Mouse (Mus musculus) R1 (cell line): ENCODE data around the gene Ppp1r14b.

Experiments used
- DNase-seq: peaks from one replicate; pipeline ENCODE4 v3.0.0-alpha.2; 2018; ENCODE audit warnings: low read depth, low spot score

The Ppp1r14b gene

DNA sequence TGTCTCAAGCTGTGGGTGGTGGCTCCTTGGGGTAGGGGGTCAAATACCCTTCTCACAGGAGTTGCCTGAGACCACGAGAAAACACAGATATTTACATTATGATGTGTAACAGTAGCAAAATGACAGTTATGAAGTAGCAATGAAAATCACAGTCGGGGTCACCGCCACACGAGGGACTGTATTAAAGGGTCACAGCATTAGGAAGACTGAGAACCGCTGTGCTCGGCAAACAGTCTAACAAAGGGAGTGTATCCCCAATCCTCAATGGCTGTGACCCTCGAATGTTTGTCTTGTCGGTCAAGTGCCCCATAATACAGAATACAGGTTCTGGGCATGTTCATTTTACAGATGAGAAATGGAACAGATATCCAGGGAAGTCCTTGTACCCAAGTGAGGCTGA lies 19.2 kb downstream of the Ppp1r14b start:
- no peak for DNase-seq

GRCm38 (mm10) chr19:6994489-6994888 lies 19.7 kb downstream of the Ppp1r14b start:
- no peak for DNase-seq

DNA sequence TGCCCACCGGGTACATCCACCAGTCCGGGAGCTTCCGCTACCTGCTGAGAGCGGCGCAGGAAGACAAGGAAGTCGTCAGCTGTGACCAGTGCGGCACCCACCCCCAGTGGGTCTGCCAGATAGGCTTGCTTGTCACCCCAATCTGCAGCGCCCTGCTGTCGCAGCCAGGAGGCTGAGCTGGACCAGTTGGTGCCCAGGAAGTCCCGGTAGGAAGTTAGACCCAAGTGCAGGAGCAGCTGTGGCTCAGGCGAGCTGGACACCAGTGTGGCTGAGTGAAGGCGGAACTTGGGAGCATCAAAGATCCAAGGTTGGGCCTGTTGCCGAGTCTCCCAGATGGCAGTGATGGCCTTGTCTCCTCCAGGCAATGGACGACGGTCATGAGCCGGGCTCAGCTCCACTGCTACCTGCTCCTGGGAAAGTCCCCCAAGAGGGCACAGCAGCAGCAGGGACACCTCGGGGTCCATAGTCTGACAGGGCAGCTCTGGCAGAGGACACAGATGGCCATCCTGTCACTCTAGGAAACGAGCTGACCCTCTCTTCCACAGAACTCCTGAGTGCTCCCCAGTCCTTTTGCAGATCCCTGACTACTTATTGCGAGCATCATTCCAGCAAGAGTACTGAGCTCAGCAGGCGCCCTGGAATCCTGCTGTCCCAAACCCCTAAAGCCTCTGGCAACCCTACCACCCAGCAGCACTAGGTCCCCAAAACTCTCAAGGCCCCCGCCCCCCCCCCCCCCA lies 20.7 kb downstream of the Ppp1r14b start:
- no peak for DNase-seq

DNA sequence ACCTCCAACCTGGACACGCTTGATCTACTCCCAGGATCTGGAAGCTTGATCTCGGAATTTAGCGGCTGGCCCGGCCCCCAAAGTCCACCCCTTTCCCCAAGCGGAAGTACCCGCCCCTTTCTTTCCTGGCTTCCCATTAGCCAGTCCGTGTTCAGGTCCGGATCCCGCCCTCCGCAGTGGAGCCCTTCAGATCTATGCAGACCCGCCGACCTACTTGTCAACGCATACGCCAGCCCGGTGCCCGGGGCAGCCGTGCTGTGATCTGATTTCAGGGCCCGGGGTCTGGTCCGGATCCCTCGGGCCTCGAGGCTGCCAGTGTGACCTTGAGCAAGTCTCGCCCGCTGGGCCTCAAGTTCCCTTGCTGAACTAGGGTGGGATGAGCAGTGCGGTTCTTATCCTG lies 21.2 kb downstream of the Ppp1r14b start, which contains the start of the genes Nudt22 and Trpt1:
Gene Nudt22, minus strand, starts transcription at position 112 of the 400 bp plus-strand sequence.
Gene Trpt1, plus strand, starts transcription at position 126 of the 400 bp plus-strand sequence.
- DNase-seq = peak; percentile 96

DNA sequence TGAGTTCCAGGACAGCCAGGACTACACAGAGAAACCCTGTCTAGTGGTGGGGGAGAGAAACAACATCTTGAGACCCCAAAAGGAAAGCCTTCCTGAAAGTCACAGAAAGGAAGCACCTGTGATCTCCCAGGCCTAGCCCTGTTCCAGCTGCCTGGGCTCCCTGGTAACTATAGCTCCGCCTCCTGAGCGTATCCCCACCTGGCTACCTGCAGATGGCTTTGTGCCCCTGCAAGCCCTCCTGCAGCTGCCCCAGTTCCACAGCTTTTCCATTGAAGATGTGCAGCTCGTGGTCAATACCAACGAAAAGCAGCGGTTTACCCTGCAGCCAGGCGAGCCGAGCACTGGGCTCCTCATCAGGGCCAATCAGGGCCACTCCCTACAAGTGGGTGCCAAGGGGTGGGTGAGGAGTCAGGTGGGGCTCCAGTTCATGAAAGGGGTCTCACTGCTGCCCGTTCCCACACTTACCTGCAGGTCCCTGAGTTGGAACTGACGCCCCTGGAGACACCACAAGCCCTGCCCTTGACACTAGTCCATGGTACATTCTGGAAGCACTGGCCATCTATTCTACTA lies 23.0 kb downstream of the Ppp1r14b start:
- no peak for DNase-seq

DNA sequence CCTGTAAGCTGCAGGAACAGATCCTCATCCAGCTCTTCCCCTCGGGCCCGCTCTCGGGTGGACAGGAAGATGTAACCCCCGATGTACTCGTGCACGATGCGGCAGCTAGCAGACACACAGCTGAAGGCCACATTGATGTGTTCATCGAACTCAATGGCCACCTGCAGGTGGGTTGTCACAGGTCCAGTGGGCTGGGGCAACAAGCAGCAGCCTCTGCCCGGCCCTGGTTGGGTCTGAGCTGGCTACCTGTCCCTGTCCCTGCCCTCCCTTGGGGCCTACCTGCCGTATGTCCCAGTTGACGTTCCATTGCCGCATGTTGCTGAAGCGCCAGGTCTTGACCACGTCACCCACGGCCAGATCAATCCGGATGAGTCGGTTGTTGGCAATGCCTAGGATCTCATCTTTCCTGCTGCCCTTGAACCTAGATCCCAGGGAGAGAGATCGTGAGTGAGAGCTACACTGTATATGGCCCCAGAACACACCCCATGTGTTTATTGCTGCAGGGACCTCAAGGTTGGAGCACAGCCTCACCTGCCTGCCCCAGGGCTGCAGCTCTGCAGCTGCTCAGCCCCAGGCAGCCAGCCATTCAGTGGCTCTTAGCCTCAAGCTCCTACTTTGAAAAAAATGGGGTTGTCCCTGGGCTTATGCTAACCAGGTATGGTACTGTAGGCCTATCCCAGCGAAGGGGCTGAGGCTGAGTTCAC lies 24.7 kb downstream of the Ppp1r14b start:
- peak; percentile 85 for DNase-seq

DNA sequence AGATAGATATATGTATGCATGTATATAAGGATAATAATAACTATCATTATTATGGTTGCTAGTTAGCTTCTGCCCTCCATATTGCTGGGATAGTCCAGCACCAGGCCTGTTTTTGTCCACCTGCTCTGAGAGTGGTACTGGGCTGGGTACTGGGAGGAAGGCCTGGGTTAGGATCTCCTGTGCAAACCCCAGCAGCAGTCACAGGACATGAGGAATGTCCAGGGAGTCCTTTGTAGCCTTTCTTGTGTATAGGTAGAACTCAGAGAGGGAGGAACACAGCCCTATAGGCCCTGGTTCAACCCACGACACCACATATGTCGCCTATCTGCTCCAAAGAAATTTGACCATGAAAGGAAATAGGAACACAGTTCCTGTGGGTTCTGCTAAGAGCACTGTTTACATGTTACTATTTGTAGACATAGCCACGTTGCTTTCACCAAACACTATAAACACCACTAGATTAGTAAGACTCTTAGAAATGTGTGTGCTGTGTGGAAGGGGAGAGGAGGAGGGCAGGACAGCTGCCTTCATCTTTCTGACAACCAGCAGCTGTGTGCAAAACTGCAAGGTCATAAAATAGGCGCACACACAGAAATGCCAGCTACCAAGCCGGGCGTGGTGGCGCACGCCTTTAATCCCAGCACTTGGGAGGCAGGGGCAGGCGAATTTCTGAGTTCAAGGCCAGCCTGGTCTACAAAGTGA lies 32.3 kb downstream of the Ppp1r14b start:
- DNase-seq = no peak

DNA sequence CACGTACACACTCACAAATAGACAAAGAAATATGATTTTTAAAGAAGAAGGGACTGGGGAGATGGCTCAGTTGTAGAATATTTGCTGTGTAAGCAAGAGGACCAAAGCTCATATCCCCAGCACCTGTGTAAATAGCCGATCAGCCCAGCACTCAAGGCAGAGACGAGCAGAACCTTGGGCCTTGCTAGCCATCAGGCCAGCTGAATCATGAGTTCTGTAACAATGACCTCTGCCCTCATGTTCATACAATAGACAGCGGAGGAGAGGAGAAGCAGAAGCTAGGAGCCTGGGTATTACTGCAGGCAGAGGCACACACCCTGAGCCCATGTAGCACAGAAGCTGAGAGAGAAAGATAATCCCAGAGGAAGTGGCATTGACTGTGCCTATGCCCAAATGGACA lies 37.7 kb downstream of the Ppp1r14b start:
- DNase-seq = no peak

- no peak for DNase-seq
Observed at GRCm38 (mm10) chr19:7013984-7014383, 39.2 kb downstream of the Ppp1r14b start.

- DNase-seq = no peak
Observed at GRCm38 (mm10) chr19:7014481-7015135, 39.8 kb downstream of the Ppp1r14b start.

DNA sequence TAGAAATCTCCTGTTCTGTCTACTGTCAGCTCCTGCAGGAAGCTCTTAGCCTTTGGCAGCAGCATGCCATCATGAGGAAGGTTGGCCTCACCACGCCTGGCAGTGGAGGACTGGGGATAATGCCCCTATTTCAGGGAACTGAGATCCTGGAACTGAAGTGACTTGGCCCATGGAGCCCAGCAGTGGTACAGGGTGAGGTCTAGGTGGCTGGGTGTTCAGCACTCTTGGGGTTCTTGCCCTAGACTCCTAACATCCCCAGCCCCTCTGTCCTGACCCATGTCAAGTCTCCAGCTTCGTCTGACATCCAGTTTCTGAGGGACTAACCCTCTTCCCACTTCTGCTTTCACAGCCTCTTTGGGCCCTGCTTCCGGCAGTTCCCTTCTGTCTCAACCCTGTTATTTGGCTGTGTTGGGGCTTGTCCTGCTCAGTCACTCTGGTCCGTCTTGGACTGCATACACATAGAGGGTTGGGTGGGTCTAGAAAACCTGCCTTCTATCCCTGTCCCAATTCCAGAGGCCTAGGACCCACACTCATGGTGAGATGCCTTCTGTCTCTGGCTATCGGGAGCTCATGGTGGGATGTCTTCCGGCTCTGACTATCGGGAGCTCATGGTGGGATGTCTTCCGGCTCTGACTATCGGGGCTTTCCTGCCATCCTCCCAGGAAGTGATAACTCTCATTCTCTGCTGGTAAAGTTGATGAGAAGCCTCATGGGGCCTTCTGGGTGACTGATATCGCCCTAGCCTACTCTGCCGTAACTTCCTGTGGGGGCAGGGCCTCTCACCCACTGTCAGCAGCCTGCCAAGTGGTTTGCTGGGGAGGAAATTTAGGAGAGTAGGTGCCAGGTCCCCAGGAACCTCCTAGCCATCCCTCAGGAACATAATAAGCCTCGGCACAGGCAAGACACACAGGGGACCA lies 43.0 kb downstream of the Ppp1r14b start:
- no peak for DNase-seq

DNA sequence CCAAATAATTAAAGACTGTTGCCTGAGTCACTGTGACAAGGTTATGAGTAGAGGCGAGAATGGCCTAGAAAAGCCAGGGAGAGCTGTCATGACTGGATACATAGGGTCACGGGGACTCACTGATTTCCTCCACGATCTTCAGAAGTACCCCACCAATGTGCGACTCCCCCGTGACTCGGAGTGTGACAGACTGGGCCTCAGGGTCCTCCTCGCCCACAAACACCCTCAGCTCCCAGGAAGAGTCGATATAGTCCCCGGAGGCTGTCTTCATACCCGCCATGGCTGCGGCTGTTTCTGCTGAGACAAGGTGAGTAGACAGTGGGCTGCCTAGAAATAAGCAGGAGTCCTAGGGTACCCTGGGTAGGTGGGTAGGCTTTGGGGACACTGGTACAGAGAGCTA lies 43.8 kb downstream of the Ppp1r14b start:
- DNase-seq = no peak

DNA sequence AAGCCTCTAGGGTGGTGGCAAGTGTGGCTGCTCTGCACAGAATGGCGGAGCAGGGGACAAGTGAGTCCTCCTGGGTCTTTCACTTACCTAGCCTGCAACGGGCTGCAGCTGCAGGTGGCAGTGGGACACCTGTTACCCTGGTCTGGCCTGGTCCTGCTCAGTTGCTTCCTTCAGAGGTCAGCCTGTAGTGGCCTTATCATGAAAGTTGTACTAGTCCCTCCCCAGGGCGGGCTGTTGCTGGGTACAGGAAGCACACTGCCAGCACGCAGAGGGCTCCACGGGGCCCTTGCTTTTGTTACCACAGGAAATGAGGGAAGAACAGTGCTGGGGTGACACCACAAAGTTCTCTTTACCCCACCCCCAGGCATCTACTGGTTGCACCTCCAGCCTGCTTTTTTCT lies 44.4 kb downstream of the Ppp1r14b start, which contains the start of gene Fermt3:
Gene Fermt3, minus strand, starts transcription at position 279 of the 400 bp plus-strand sequence.
- DNase-seq = no peak

DNA sequence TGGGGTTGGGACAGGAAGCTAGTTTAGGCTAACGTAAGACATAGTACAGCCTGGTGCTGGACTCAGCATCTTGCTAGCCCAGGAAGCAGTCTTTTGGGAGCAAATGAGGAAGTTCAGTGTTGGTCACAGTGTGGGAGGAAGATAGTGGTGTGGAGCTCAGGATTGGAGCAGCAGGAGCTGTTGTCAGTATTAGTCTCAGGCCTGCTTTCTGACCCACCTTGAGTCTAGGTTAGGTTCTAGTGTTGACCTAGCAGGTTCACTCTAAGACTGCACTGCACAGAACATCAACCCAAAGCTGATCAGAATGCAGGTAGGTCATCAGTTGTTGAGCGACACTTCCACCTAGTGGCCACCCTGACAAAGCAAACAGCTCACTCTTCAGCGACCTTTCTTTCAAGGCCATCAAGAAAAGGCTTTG lies 45.5 kb downstream of the Ppp1r14b start:
- DNase-seq = peak; percentile 81
